Mouse (Mus musculus): ENCODE data around the gene Acad8. TPM values are rescaled to one million over a fixed set of nuclear protein-coding genes. Genes with fewer than 3 reads are reported as not detected.
A peak's percentile ranks its signal among the peaks of the same experiment; 100 is the strongest.

The Acad8 gene
- polyA plus RNA-seq, 1 experiment from 2014 or later: 35.9 TPM

GRCm38 (mm10) chr9:26993900-26994299, 5.5 kb downstream of the Acad8 start:
- H3K4me2 ChIP-seq (ENCODE audit: low read length): no peak overlapping the region
- no peak overlapping the region for H3K9ac ChIP-seq (ENCODE audit: low read length)
- no peak overlapping the region for H3K4me3 ChIP-seq (ENCODE audit: low read depth, low read length)
- DNase-seq (ENCODE audit: low spot score) (peak; percentile 33), ATAC-seq (replicated peaks; ENCODE audit: low FRiP score, low TSS enrichment, low read depth) (no peak)
- no peaks in the 10 kb centered on the region for H3K9me3 ChIP-seq (ENCODE audit: control insufficient read depth, low read length)
- H3K27me3 ChIP-seq (replicated peaks; ENCODE audit: control insufficient read depth, insufficient read depth, low read length): no peaks in the 10 kb centered on the region
- H3K36me3 ChIP-seq (ENCODE audit: control insufficient read depth, insufficient read depth, low read length): peaks cover 30% of the 10 kb centered on the region
- WGBS: 75% methylated on average over 3 of the region's 3 CpGs
- no peak overlapping the region for H3K27ac ChIP-seq (ENCODE audit: low read depth)
- H3K4me1 ChIP-seq (replicated peaks; ENCODE audit: control insufficient read depth, insufficient read depth, low read length): peaks cover 8% of the 10 kb centered on the region; the same call in 1 of the 2 replicates

- Histone ChIP-seq H3K9ac (ENCODE audit: low read length) (no peak overlapping the region), H3K27me3 (replicated peaks; ENCODE audit: control insufficient read depth, insufficient read depth, low read length) (no peaks in the 10 kb centered on the region), H3K27ac (ENCODE audit: low read depth) (no peak overlapping the region), H3K9me3 (ENCODE audit: control insufficient read depth, low read length) (no peaks in the 10 kb centered on the region), H3K36me3 (ENCODE audit: control insufficient read depth, insufficient read depth, low read length) (peaks cover 38% of the 10 kb centered on the region), H3K4me3 (ENCODE audit: low read depth, low read length) (no peak overlapping the region), H3K4me2 (ENCODE audit: low read length) (no peak overlapping the region), H3K4me1 (replicated peaks; ENCODE audit: control insufficient read depth, insufficient read depth, low read length) (peaks cover under 1% of the 10 kb centered on the region; the same call in 1 of the 2 replicates)
- WGBS: 97% methylated on average over 10 of the region's 10 CpGs
- ATAC-seq (replicated peaks; ENCODE audit: low FRiP score, low TSS enrichment, low read depth) (no peak), DNase-seq (ENCODE audit: low spot score) (no peak)
Observed at GRCm38 (mm10) chr9:26993118-26993517, 6.2 kb downstream of the Acad8 start.

GRCm38 (mm10) chr9:26990181-26990580, 9.2 kb downstream of the Acad8 start:
- Histone ChIP-seq H3K36me3 (ENCODE audit: control insufficient read depth, insufficient read depth, low read length) (peaks cover 55% of the 10 kb centered on the region), H3K27ac (ENCODE audit: low read depth) (no peak overlapping the region), H3K4me3 (ENCODE audit: low read depth, low read length) (no peak overlapping the region), H3K9ac (ENCODE audit: low read length) (no peak overlapping the region), H3K27me3 (replicated peaks; ENCODE audit: control insufficient read depth, insufficient read depth, low read length) (no peaks in the 10 kb centered on the region), H3K9me3 (ENCODE audit: control insufficient read depth, low read length) (no peaks in the 10 kb centered on the region), H3K4me2 (ENCODE audit: low read length) (no peak overlapping the region), H3K4me1 (replicated peaks; ENCODE audit: control insufficient read depth, insufficient read depth, low read length) (no peaks in the 10 kb centered on the region)
- no peak for ATAC-seq (replicated peaks; ENCODE audit: low FRiP score, low TSS enrichment, low read depth)
- WGBS: 94% methylated on average over 4 of the region's 4 CpGs
- DNase-seq (ENCODE audit: low spot score): no peak

- H3K4me1 ChIP-seq (replicated peaks; ENCODE audit: control insufficient read depth, insufficient read depth, low read length): no peaks in the 10 kb centered on the region
- DNase-seq (ENCODE audit: low spot score): peak; percentile 10
- no peaks in the 10 kb centered on the region for H3K9me3 ChIP-seq (ENCODE audit: control insufficient read depth, low read length)
- ATAC-seq (replicated peaks; ENCODE audit: low FRiP score, low TSS enrichment, low read depth): no peak
- no peak overlapping the region for H3K4me2 ChIP-seq (ENCODE audit: low read length)
- H3K36me3 ChIP-seq (ENCODE audit: control insufficient read depth, insufficient read depth, low read length): peaks cover 64% of the 10 kb centered on the region
- no peak overlapping the region for H3K4me3 ChIP-seq (ENCODE audit: low read depth, low read length)
- WGBS: 93% methylated on average over 6 of the region's 6 CpGs
- no peak overlapping the region for H3K27ac ChIP-seq (ENCODE audit: low read depth)
- H3K27me3 ChIP-seq (replicated peaks; ENCODE audit: control insufficient read depth, insufficient read depth, low read length): no peaks in the 10 kb centered on the region
- H3K9ac ChIP-seq (ENCODE audit: low read length): no peak overlapping the region
Observed at GRCm38 (mm10) chr9:26985668-26986277, 13.6 kb downstream of the Acad8 start.

- H3K27me3 ChIP-seq (replicated peaks; ENCODE audit: control insufficient read depth, insufficient read depth, low read length): no peaks in the 10 kb centered on the region
Observed at GRCm38 (mm10) chr9:26985090-26985613, 14.2 kb downstream of the Acad8 start.

GRCm38 (mm10) chr9:26978776-26979175, 20.6 kb downstream of the Acad8 start:
- DNase-seq (ENCODE audit: low spot score): no peak
- Histone ChIP-seq H3K36me3 (ENCODE audit: control insufficient read depth, insufficient read depth, low read length) (peaks cover 64% of the 10 kb centered on the region), H3K27ac (ENCODE audit: low read depth) (no peak overlapping the region), H3K9ac (ENCODE audit: low read length) (no peak overlapping the region), H3K4me3 (ENCODE audit: low read depth, low read length) (no peak overlapping the region), H3K9me3 (ENCODE audit: control insufficient read depth, low read length) (no peaks in the 10 kb centered on the region), H3K4me2 (ENCODE audit: low read length) (no peak overlapping the region), H3K27me3 (replicated peaks; ENCODE audit: control insufficient read depth, insufficient read depth, low read length) (no peaks in the 10 kb centered on the region), H3K4me1 (replicated peaks; ENCODE audit: control insufficient read depth, insufficient read depth, low read length) (no peaks in the 10 kb centered on the region)
- ATAC-seq (replicated peaks; ENCODE audit: low FRiP score, low TSS enrichment, low read depth): no peak
- 86% methylated on average over 3 of the region's 3 CpGs for WGBS

More at GRCm38 (mm10) chr9:26985090-26985613, 14.2 kb downstream of the Acad8 start:
- no peak for ATAC-seq (replicated peaks; ENCODE audit: low FRiP score, low TSS enrichment, low read depth)
- Histone ChIP-seq H3K27ac (ENCODE audit: low read depth) (no peak overlapping the region), H3K4me2 (ENCODE audit: low read length) (no peak overlapping the region), H3K9me3 (ENCODE audit: control insufficient read depth, low read length) (no peaks in the 10 kb centered on the region), H3K9ac (ENCODE audit: low read length) (no peak overlapping the region), H3K4me3 (ENCODE audit: low read depth, low read length) (no peak overlapping the region), H3K36me3 (ENCODE audit: control insufficient read depth, insufficient read depth, low read length) (peaks cover 60% of the 10 kb centered on the region), H3K4me1 (replicated peaks; ENCODE audit: control insufficient read depth, insufficient read depth, low read length) (no peaks in the 10 kb centered on the region)
- no peak for DNase-seq (ENCODE audit: low spot score)
- 88% methylated on average over 2 of the region's 2 CpGs for WGBS

GRCm38 (mm10) chr9:26977754-26978153, 21.6 kb downstream of the Acad8 start:
- H3K9ac ChIP-seq (ENCODE audit: low read length): no peak overlapping the region
- peaks cover 66% of the 10 kb centered on the region for H3K36me3 ChIP-seq (ENCODE audit: control insufficient read depth, insufficient read depth, low read length)
- ATAC-seq (replicated peaks; ENCODE audit: low FRiP score, low TSS enrichment, low read depth): no peak
- H3K9me3 ChIP-seq (ENCODE audit: control insufficient read depth, low read length): no peaks in the 10 kb centered on the region
- no peak for DNase-seq (ENCODE audit: low spot score)
- no peak overlapping the region for H3K27ac ChIP-seq (ENCODE audit: low read depth)
- H3K4me3 ChIP-seq (ENCODE audit: low read depth, low read length): no peak overlapping the region
- no peaks in the 10 kb centered on the region for H3K27me3 ChIP-seq (replicated peaks; ENCODE audit: control insufficient read depth, insufficient read depth, low read length)
- WGBS: 88% methylated on average over 9 of the region's 9 CpGs
- H3K4me2 ChIP-seq (ENCODE audit: low read length): no peak overlapping the region
- no peaks in the 10 kb centered on the region for H3K4me1 ChIP-seq (replicated peaks; ENCODE audit: control insufficient read depth, insufficient read depth, low read length)

GRCm38 (mm10) chr9:26947790-26948189, 51.6 kb downstream of the Acad8 start:
- H3K4me3 ChIP-seq (ENCODE audit: low read depth, low read length): no peak overlapping the region
- H3K9ac ChIP-seq (ENCODE audit: low read length): no peak overlapping the region
- H3K4me1 ChIP-seq (replicated peaks; ENCODE audit: control insufficient read depth, insufficient read depth, low read length): no peaks in the 10 kb centered on the region
- no peak overlapping the region for H3K4me2 ChIP-seq (ENCODE audit: low read length)
- H3K9me3 ChIP-seq (ENCODE audit: control insufficient read depth, low read length): no peaks in the 10 kb centered on the region; the same call in 1 of the 2 replicates
- 65% methylated on average over 2 of the region's 2 CpGs for WGBS
- DNase-seq (ENCODE audit: low spot score) (no peak), ATAC-seq (replicated peaks; ENCODE audit: low FRiP score, low TSS enrichment, low read depth) (no peak)
- H3K27me3 ChIP-seq (replicated peaks; ENCODE audit: control insufficient read depth, insufficient read depth, low read length): no peaks in the 10 kb centered on the region
- no peaks in the 10 kb centered on the region for H3K36me3 ChIP-seq (ENCODE audit: control insufficient read depth, insufficient read depth, low read length)
- no peak overlapping the region for H3K27ac ChIP-seq (ENCODE audit: low read depth)

GRCm38 (mm10) chr9:26924146-26924545, 75.2 kb downstream of the Acad8 start:
- Histone ChIP-seq H3K4me3 (ENCODE audit: low read depth, low read length) (no peak overlapping the region), H3K36me3 (ENCODE audit: control insufficient read depth, insufficient read depth, low read length) (no peaks in the 10 kb centered on the region), H3K27ac (ENCODE audit: low read depth) (no peak overlapping the region), H3K27me3 (replicated peaks; ENCODE audit: control insufficient read depth, insufficient read depth, low read length) (no peaks in the 10 kb centered on the region), H3K9me3 (ENCODE audit: control insufficient read depth, low read length) (no peaks in the 10 kb centered on the region), H3K4me1 (replicated peaks; ENCODE audit: control insufficient read depth, insufficient read depth, low read length) (no peaks in the 10 kb centered on the region), H3K4me2 (ENCODE audit: low read length) (no peak overlapping the region), H3K9ac (ENCODE audit: low read length) (no peak overlapping the region)
- ATAC-seq (replicated peaks; ENCODE audit: low FRiP score, low TSS enrichment, low read depth) (no peak), DNase-seq (ENCODE audit: low spot score) (no peak)
- WGBS: 63% methylated on average over 3 of the region's 3 CpGs

All from intestine, embryonic 14.5 days (tissue).